In genomic region chr17:6316379-6317126, GRCm38 (mm10) we compare ENCODE assay signal across 8 mouse cellular contexts. TPM values are rescaled to one million over a fixed set of nuclear protein-coding genes. Genes with fewer than 3 reads are reported as not detected.
DNase-seq lines count a peak whose midpoint lies in the region; ATAC-seq lines count a peak whose summit lies in the region.
"Not testable (repeated sequence)": the region's sequence is repeated elsewhere in the genome, so short reads cannot be mapped to it uniquely, and the experiment has no call there.

No protein-coding gene starts in this region.

- not testable (repeated sequence) for H3K4me1 ChIP-seq in forebrain, embryonic 11.5 days (replicated peaks; ENCODE audit: control insufficient read depth, insufficient read depth, low read length); liver, embryonic 16.5 days (ENCODE audit: control insufficient read depth, low read depth, low read length); stomach, embryonic 16.5 days (ENCODE audit: control insufficient read depth, insufficient read depth, low read length)

- intact Hi-C loops in heart, postnatal 10 days (cut with DNase I) = not testable (repeated sequence)

- peak overlapping the region; percentile 46 for H3K4me2 ChIP-seq in forebrain, embryonic 11.5 days (ENCODE audit: low read depth, low read length, severe bottlenecking)
- peak overlapping the region; percentile 65 for H3K4me2 ChIP-seq in liver, embryonic 16.5 days (ENCODE audit: low read depth, low read length)
- H3K4me2 ChIP-seq in stomach, embryonic 16.5 days (ENCODE audit: low read depth, low read length) = peak overlapping the region; percentile 59

- H3K27ac ChIP-seq in forebrain, embryonic 11.5 days (ENCODE audit: low read depth, low read length); liver, embryonic 16.5 days (ENCODE audit: low read length); stomach, embryonic 16.5 days (ENCODE audit: low read length): not testable (repeated sequence)

- H3K9me3 ChIP-seq in forebrain, embryonic 11.5 days (ENCODE audit: control insufficient read depth, low read length); liver, embryonic 16.5 days (replicated peaks; ENCODE audit: control insufficient read depth, low read length); stomach, embryonic 16.5 days (replicated peaks; ENCODE audit: control insufficient read depth, low read length): not testable (repeated sequence)

- H3K36me3 ChIP-seq in forebrain, embryonic 11.5 days (ENCODE audit: control insufficient read depth, insufficient read depth, low read length); liver, embryonic 16.5 days (ENCODE audit: control insufficient read depth, insufficient read depth); stomach, embryonic 16.5 days (ENCODE audit: control insufficient read depth, insufficient read depth, low read length): not testable (repeated sequence)

- H3K4me3 ChIP-seq in forebrain, embryonic 11.5 days (ENCODE audit: low read depth, low read length) = peak overlapping the region; percentile 32
- peak overlapping the region; percentile 58 for H3K4me3 ChIP-seq in liver, embryonic 16.5 days (ENCODE audit: low read depth, low read length)
- peak overlapping the region; percentile 43 for H3K4me3 ChIP-seq in stomach, embryonic 16.5 days (replicated peaks; ENCODE audit: low read length)

- ATAC-seq in forebrain, embryonic 11.5 days (replicated peaks; ENCODE audit: low FRiP score) = peak; percentile 50
- peak; percentile 49 for ATAC-seq in liver, embryonic 16.5 days (ENCODE audit: low read depth)
- not testable (repeated sequence) for ATAC-seq in stomach, embryonic 16.5 days (ENCODE audit: insufficient read depth, low FRiP score)

- WGBS in forebrain, embryonic 11.5 days = 6% methylated on average over 37 of the region's 38 CpGs
- WGBS in liver, embryonic 16.5 days (ENCODE audit: insufficient replicate concordance) = 2% methylated on average over 30 of the region's 38 CpGs
- WGBS in stomach, embryonic 16.5 days = 2% methylated on average over 35 of the region's 38 CpGs

- DNase-seq in CD4-positive, CD25-positive, alpha-beta regulatory T cell, adult 2 months (ENCODE audit: low read depth, low spot score) = peak; percentile 37
- peak; percentile 68 for DNase-seq in cerebellum, adult 11 months
- peak; percentile 63 for DNase-seq in forebrain, embryonic 11.5 days (ENCODE audit: low spot score)
- peak; percentile 62 to 75 for DNase-seq in heart, postnatal 10 days
- DNase-seq in kidney, postnatal 14 days = peak; percentile 67
- DNase-seq in neural tube, embryonic 10.5 days (ENCODE audit: extremely low spot score, low spot score) = peak; percentile 15

- not testable (repeated sequence) for H3K27me3 ChIP-seq in forebrain, embryonic 11.5 days (ENCODE audit: control insufficient read depth, insufficient read depth, low read length); liver, embryonic 16.5 days (ENCODE audit: control insufficient read depth, insufficient read depth, low read depth, low read length); stomach, embryonic 16.5 days (ENCODE audit: control insufficient read depth, insufficient read depth, low read length)

- peak overlapping the region; percentile 39; the same call in 1 of the 2 replicates for H3K9ac ChIP-seq in forebrain, embryonic 11.5 days (ENCODE audit: low read length)
- peak overlapping the region; percentile 61 for H3K9ac ChIP-seq in liver, embryonic 16.5 days (ENCODE audit: low read depth, low read length)
- H3K9ac ChIP-seq in stomach, embryonic 16.5 days (ENCODE audit: low read length) = not testable (repeated sequence)

RNA-seq across cellular contexts. Expression of gene Dynlt1a, which starts 0.7 kb away (rescaled TPM):
- polyA plus RNA-seq in forebrain, embryonic 11.5 days (2014; fragmentation: Nextera tagmentation; extraction: Ambion mirVana) = 28.7 and 29.1 TPM in 2 replicates
- 1 to 10 TPM; 2.3 to 3.3 TPM for total RNA-seq in heart, postnatal 10 days (2021)
- polyA plus RNA-seq in liver, embryonic 16.5 days (2015; fragmentation: Nextera tagmentation; extraction: Ambion mirVana) = 5.4 and 5.5 TPM in 2 replicates
- polyA plus RNA-seq in stomach, embryonic 16.5 days (2015; fragmentation: Nextera tagmentation; extraction: Ambion mirVana) = 13.1 and 13.8 TPM in 2 replicates

RNA-seq across cellular contexts. Expression of gene Tmem181a, which starts 59.9 kb away (rescaled TPM):
- 23.1 and 27.5 TPM in 2 replicates for polyA plus RNA-seq in forebrain, embryonic 11.5 days (2014; fragmentation: Nextera tagmentation; extraction: Ambion mirVana)
- total RNA-seq in heart, postnatal 10 days (2021) = 10 to 100 TPM; 12.2 to 12.4 TPM
- polyA plus RNA-seq in liver, embryonic 16.5 days (2015; fragmentation: Nextera tagmentation; extraction: Ambion mirVana) = 2.7 and 3.2 TPM in 2 replicates
- 23.5 and 25.2 TPM in 2 replicates for polyA plus RNA-seq in stomach, embryonic 16.5 days (2015; fragmentation: Nextera tagmentation; extraction: Ambion mirVana)

Comparison
In these comparisons a context has a peak if more than half of its experiments do, and no peak if none do; other contexts are left out.
1. DNase-seq: peak in every context shown above with its lines; median percentile 68 in heart, postnatal 10 days; 68 in cerebellum, adult 11 months; 67 in kidney, postnatal 14 days; 63 in forebrain, embryonic 11.5 days; 37 in CD4-positive, CD25-positive, alpha-beta regulatory T cell, adult 2 months; 15 in neural tube, embryonic 10.5 days.